Mouse (Mus musculus) cerebellum, adult (tissue): ENCODE measurements at regions not wholly inside any gene's neighbourhood (a gene's known extent, or its start where the extent isn't known, plus 50 kb on each side); places are given as distances from the start of the nearest gene placed in this dataset.

ENCODE experiments used
- ATAC-seq: cut with Nextera tagmentation; 2 replicates; pipeline ENCODE4 v1.9.2; 2017; ENCODE audit warnings: mild to moderate bottlenecking, moderate library complexity, mixed read lengths; ENCODE audit not compliant: insufficient number of reproducible peaks, low FRiP score, low TSS enrichment

GRCm38 (mm10) chr14:9192122-9192769 lies 526.2 kb upstream of the 4930452B06Rik start:
- no peak for ATAC-seq

DNA sequence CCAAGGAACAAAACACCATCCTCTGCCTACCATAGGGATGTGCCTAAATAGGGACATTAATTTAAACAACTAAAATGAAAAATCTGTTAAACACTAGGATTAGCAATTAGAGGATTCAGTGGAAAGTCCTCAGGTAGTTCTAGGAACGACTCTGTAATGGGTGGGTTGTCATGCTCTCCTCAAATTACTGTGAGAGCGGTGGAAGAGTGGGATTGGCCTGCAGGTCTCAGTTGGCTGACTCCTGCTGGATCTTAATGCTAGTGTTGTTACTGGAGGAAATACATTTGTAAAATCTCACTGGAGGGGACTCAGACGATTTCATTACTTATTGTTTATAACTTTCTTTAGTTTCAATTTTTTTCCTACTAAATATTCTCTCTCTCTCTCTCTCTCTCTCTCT lies 525.6 kb upstream of the 4930452B06Rik start:
- ATAC-seq, result no peak

DNA sequence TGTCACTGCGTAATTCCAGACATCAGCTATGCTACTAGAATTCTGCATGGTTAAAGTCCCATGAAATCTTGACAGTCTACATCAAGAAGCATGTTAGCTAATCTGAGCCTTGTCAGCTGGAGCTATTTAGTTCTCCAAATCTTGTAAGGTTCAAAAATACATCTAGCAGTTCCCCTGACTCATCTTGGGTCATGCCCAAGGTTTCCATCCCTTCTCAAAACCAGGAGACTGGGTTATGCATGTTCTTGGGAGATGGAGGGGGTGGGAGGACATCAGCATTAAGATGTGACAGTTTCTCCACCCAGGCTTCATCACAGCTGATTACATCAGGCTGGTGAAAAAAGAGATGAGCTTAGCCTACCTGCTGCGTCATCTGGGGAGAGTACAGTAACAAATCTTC lies 495.3 kb upstream of the 4930452B06Rik start:
- no peak for ATAC-seq

DNA sequence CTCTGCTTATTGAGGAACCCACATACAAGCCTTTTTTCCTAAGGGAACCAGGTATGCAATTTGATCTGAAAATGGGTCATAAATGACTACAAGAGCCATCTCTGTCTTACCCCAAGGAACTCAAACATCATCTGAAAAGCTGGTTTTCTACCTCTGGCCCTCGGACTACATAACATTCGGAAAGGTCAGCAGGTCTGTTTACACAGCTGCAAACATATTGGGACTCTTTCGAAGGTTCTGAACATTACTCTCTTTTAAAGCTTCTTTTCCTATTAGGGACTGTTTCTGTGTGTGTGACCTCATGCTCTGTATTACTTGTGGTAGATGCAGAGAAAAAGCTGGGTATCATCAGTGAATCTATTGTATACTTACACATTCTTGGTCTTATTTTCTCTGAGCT lies 491.9 kb upstream of the 4930452B06Rik start:
- no peak for ATAC-seq

- no peak for ATAC-seq
These were observed 484.8 kb upstream of the 4930452B06Rik start for GRCm38 (mm10) chr14:9150841-9151240.

- ATAC-seq, result no peak
These were observed 480.7 kb upstream of the 4930452B06Rik start for GRCm38 (mm10) chr14:9146595-9147219.

- no peak for ATAC-seq
These were observed 439.7 kb upstream of the 4930452B06Rik start for GRCm38 (mm10) chr14:9105708-9106107.

GRCm38 (mm10) chr14:9089625-9090326 lies 423.7 kb upstream of the 4930452B06Rik start:
- ATAC-seq, result no peak

- ATAC-seq, result no peak
These were observed 421.1 kb upstream of the 4930452B06Rik start for GRCm38 (mm10) chr14:9087103-9087502.

- ATAC-seq, result no peak
These were observed 413.6 kb upstream of the 4930452B06Rik start for GRCm38 (mm10) chr14:9079632-9080031.

DNA sequence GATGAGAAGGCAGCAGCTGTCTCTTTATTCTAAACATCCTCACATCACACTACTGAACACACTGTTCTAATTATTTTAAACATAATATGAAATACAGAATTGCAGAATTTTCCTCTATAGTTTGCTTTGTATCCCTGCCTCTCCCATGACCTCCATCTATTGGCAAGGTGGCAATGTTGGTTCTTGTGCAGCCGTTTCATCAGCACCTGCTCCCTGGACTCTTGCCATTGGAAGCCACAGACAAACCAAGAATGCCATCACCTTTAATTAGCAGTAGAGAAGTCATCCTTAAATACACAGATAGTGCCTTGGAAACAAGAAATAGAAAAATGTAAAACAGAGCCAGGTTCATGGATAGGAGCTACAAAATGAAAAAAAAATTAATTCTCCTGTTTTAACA lies 413.0 kb upstream of the 4930452B06Rik start:
- 0 out of 2 replicates have a peak, but pooled peaks have one; percentile 56 for ATAC-seq

DNA sequence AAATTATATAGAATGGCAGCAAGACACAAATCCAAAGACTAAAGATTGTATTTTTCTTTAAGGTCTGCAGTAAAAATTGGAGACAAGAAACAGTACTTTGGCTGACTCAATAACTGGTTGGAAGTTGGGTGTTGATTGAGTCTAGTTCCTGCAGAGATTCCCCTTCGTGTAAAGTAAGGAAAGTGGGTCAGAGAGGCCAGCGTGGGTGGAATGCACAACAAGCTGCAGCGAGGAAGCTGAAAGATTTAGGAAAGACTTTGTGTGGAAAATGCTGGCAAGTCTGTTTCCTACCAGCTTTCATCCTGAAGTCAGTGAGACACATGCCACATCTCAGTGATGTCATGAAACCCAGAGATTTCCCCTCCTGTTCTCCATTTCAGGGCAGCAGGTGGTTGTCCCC lies 405.1 kb upstream of the 4930452B06Rik start:
- no peak for ATAC-seq

DNA sequence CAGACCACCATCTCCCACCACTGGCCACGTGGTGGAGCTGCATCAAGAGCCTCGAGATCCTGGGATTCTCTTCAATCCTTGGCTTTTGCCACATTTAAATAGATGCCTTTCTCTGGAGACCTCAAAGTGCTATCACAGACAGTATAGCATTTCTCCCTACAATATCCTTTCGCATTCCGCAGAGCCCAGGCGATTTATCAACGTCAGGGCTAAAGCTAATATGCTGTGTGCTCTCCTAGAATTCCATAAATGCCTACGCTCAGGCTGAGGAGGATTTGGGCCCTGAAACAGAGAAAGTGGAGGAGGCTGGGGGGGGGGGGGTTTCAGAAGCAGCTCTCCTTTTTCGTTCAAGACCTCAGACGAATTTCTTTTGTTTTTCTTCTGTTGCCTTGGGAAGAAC lies 394.0 kb upstream of the 4930452B06Rik start:
- ATAC-seq, result no peak

DNA sequence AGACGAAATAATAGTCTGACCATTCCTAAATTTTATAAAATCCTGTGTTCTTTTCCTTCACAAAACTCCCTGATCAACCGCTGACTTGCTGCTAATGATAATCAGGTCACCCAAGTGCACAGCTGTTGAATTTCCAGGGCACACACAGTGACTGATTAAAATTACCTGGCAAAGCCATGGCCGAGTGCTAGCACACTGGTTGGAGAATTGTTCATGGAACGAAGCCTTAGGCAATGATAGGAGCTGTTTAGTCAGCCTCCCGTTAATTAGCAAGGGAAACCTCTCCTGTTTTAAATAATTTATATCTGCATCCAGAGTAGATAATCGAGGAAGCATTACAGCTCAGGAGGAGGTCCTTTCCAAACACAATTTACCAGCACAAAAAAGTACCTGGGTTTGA lies 362.8 kb upstream of the 4930452B06Rik start:
- no peak for ATAC-seq

- no peak for ATAC-seq
These were observed 349.8 kb upstream of the 4930452B06Rik start for GRCm38 (mm10) chr14:9015826-9016225.

- ATAC-seq, result no peak
These were observed 337.0 kb upstream of the 4930452B06Rik start for GRCm38 (mm10) chr14:9003034-9003433.

DNA sequence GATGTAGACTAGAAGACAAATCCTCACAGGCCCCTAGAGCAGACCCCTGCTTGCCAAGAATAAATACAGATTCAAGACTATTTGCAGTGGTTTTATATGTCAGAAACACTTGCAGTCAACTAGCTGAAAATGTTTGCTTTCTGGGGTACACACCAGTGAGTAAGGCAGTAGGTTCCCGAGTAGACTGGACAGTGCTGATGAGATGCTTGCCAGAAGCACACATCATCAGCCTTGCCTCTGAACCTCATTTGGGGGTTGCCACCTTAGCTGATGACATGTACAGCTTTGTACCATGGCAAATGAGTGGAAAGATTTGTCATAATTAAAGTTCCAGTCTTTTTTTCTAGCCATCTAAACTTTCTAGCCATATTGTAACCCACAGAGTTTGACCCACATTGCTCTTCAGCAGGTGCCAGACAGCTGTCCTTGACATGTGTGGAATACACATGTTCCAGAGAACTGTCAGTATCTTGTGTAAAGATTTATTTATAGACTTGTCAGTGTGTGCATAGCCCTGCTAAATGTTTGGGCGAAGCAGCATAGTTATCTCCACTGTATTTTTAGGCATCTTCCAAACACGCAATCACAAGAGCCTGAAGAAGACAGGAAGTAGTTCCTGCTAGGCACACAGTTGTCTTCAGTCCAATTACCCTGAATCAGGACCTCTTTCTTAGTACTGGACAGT lies 334.5 kb upstream of the 4930452B06Rik start:
- no peak for ATAC-seq

DNA sequence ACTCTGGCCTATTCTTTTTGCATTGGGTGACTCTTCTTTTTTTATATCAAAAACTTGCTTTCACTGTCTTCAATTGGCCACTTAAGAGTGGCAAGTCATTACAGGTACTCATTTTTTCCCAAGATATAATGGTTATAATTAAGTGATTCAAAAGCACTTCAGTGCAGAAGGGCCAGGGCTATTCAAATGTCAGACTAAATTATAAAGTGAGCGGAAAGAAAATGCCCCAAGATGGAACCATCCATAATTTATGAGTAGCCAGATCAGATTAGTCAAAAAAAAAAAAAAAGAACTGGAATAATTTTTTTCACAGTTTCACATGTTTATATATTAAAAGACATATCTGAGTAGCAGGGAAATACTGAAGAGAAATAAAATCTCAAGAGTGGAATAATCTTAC lies 333.8 kb upstream of the 4930452B06Rik start:
- ATAC-seq, result no peak

DNA sequence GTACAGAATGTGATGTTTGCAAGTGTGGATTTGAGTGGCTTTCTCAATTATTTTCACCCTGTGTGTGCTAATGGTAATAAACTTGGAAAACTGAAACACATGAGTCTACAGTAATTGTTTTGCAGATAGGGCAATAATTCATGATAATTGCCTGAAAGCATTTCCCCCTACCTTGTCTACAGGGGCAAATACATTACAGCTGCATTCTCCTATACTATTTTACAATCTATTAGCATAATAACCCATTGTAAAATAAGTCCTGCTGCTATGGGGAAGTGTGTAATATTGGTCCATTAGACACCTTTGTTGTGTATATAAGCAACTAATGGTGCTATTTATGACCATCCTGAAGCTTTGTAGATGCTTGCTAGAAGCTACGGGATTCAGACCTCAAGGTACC lies 327.4 kb upstream of the 4930452B06Rik start:
- no peak for ATAC-seq

GRCm38 (mm10) chr14:8985086-8985793 lies 319.2 kb upstream of the 4930452B06Rik start:
- no peak for ATAC-seq
